Mouse (Mus musculus) T-helper 1 cell (primary cell): ENCODE measurements around the gene Gm3285.

Experiments used
- in situ Hi-C: fragments of 300-600 bp; cut with MboI, MseI; formaldehyde crosslinking; loops from one replicate; pipeline ENCODE4 v1.15.1; 2025; ENCODE audit warnings: high pct_unique_total_duplicates

Gm3285 gene

GRCm38 (mm10) chr10:77861675-77862074, at the start of gene Gm3285:
Gene Gm3285, plus strand, starts transcription at chr10:77861975.
- in situ Hi-C loops: no loop called here

- in situ Hi-C loops: no loop called here
Observed at GRCm38 (mm10) chr10:77814382-77814781, 47.4 kb upstream of the Gm3285 start, which contains the start of gene Gm2696. Gene Gm2696, plus strand, starts transcription at chr10:77814682.

GRCm38 (mm10) chr10:77815514-77815913, 46.3 kb upstream of the Gm3285 start:
- in situ Hi-C loops: no loop called here

GRCm38 (mm10) chr10:77818523-77818922, 43.3 kb upstream of the Gm3285 start:
- in situ Hi-C loops: no loop called here

GRCm38 (mm10) chr10:77819203-77819602, 42.6 kb upstream of the Gm3285 start:
- in situ Hi-C loops: no loop called here

GRCm38 (mm10) chr10:77826951-77827350, 34.8 kb upstream of the Gm3285 start, which contains the start of gene Krtap10-4:
Gene Krtap10-4, minus strand, starts transcription at chr10:77827095.
- in situ Hi-C loops: no loop called here

GRCm38 (mm10) chr10:77835647-77836046, 26.1 kb upstream of the Gm3285 start, which contains the start of gene Krtap10-10:
Gene Krtap10-10, plus strand, starts transcription at chr10:77835947.
- in situ Hi-C loops: no loop called here

GRCm38 (mm10) chr10:77839006-77839405, 22.8 kb upstream of the Gm3285 start:
- in situ Hi-C loops: no loop called here

- in situ Hi-C loops: no loop called here
Observed at GRCm38 (mm10) chr10:77846503-77846902, 15.3 kb upstream of the Gm3285 start, which contains the start of gene Gm36176. Gene Gm36176, plus strand, starts transcription at chr10:77846803.

GRCm38 (mm10) chr10:77846961-77847360, 14.8 kb upstream of the Gm3285 start:
- in situ Hi-C loops: no loop called here

- in situ Hi-C loops: no loop called here
Observed at GRCm38 (mm10) chr10:77847538-77847937, 14.2 kb upstream of the Gm3285 start.

GRCm38 (mm10) chr10:77852559-77852958, 9.2 kb upstream of the Gm3285 start, which contains the start of gene Gm10318:
Gene Gm10318, plus strand, starts transcription at chr10:77852859.
- in situ Hi-C loops: no loop called here

- in situ Hi-C loops: no loop called here
Observed at GRCm38 (mm10) chr10:77864067-77864761, 2.4 kb downstream of the Gm3285 start.

GRCm38 (mm10) chr10:77864762-77865143, 3.0 kb downstream of the Gm3285 start:
- in situ Hi-C loops: no loop called here

GRCm38 (mm10) chr10:77867546-77867945, 5.8 kb downstream of the Gm3285 start:
- in situ Hi-C loops: no loop called here

- in situ Hi-C loops: no loop called here
Observed at GRCm38 (mm10) chr10:77869651-77870050, 7.9 kb downstream of the Gm3285 start.

- in situ Hi-C loops: no loop called here
Observed at GRCm38 (mm10) chr10:77878985-77879384, 17.2 kb downstream of the Gm3285 start.

- in situ Hi-C loops: loop anchor here (10.0 kb wide), 1 partner anchor 1286 kb away; no protein-coding TSS in a partner anchor
Observed at GRCm38 (mm10) chr10:77880305-77880704, 18.5 kb downstream of the Gm3285 start.

- in situ Hi-C loops: loop anchor here (10.0 kb wide), 1 partner anchor 1288 kb away; no protein-coding TSS in a partner anchor
Observed at GRCm38 (mm10) chr10:77882553-77882952, 20.8 kb downstream of the Gm3285 start.

- in situ Hi-C loops: loop anchor here (10.0 kb wide), 1 partner anchor 1291 kb away; no protein-coding TSS in a partner anchor
Observed at GRCm38 (mm10) chr10:77886007-77886747, 24.4 kb downstream of the Gm3285 start.

GRCm38 (mm10) chr10:77890987-77891565, 29.3 kb downstream of the Gm3285 start:
- in situ Hi-C loops: no loop called here

- in situ Hi-C loops: no loop called here
Observed at GRCm38 (mm10) chr10:77895562-77895961, 33.8 kb downstream of the Gm3285 start.
